Mouse (Mus musculus): Measurements from ENCODE around the gene Nudt13. TPM values are rescaled to one million over a fixed set of nuclear protein-coding genes. Genes with fewer than 3 reads are reported as not detected.
"Not testable (repeated sequence)": the region's sequence is repeated elsewhere in the genome, so short reads cannot be mapped to it uniquely, and the experiment has no call there.

Nudt13 gene
- total RNA-seq (2021): 10 to 100 TPM; 38.7 to 47.9 TPM
- long read RNA-seq, experiment 1, transcript Nudt13-201 (9 exons, 2,494 nt): major isoform, 12 of 21 reads
- long read RNA-seq, experiment 1, partial matches to known transcripts: 0 of 21 reads
- long read RNA-seq, experiment 1, other reads (novel, unspliced or antisense): 7 of 21 reads
- long read RNA-seq, experiment 2, partial matches to known transcripts: 1 of 5 reads
- long read RNA-seq, experiment 2, other reads (novel, unspliced or antisense): 1 of 5 reads

DNA sequence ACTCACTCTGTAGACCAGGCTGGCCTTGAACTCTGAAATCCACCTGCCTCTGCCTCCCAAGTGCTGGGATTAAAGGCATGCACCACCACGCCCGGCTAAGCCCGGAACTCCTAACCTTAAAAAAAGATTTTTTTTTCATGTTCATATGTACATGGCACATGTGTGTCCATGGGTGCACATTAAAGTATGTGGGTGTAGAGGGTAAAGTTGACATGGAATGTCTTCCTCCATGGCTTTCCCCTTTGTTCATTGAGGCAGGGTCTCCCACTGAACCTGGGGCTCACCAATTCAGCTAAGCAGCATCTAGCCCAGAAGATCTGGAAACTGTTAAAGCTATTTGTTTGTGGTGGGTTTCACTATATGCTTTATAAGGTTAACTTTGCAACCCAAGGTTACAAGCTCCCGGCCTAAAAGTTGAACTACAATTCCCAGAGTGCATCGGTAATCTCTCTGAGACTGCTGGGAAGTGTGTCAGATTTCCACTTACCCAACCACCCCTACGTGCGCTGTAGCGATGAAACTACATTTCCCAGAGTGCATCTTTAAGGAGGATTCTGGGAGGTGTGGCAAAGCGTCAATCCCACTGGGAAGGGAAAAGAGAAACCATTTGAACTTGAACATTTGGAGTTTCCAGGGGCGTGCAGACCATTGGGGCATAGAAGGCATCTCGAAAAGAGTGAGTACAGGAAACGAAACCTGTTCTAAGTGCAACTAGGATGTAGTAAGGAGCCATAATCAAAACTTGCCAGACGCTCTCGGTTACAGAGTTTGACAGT, at the start of gene Nudt13:
Nudt13 (plus strand) TSS at position 581 of the 776 bp plus-strand sequence.
- DNase-seq: peak; percentile 84 to 87

DNA sequence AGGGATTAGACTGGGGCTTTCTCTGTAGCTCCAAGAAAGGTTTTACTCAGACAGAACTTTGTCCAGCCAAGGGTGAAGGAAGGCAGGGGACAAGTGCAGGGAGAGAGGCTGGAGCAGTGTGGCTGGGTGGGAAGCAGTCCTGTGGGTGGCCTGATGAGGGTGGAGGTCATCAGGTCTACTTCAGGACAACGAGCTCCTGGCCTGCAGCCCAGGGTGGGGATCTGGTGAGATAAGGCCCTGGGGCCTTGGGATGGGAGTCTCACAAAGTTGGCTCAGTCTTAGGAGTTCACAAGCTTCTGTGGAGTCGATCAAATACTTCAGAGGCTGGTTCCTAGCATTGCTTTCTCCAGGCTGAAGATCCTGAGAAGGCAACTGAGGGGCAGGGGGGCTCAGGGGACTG, 49.2 kb upstream of the Nudt13 start:
- DNase-seq: peak; percentile 16 to 49

DNA sequence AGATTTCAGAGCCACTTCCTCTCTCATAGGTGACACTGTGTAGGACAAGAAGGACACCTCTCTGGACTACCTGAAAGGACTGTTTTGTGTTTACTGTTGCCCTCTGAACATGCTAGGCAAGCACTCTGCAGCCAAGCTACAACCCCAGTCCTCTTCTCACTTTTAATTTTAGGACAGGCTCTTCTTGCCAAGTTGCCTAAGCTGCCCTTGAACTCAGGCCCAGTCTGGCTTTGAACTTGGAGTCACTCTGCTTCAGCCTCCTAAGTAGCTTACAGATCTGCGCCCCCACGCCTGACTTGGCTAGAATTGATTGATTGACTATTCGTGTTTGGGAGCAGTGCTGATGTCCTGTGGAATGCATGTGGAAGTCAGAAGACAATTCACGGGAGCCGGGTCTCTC, 48.6 kb upstream of the Nudt13 start:
- peak in 1 of 2 experiments; percentile 33 for DNase-seq

DNA sequence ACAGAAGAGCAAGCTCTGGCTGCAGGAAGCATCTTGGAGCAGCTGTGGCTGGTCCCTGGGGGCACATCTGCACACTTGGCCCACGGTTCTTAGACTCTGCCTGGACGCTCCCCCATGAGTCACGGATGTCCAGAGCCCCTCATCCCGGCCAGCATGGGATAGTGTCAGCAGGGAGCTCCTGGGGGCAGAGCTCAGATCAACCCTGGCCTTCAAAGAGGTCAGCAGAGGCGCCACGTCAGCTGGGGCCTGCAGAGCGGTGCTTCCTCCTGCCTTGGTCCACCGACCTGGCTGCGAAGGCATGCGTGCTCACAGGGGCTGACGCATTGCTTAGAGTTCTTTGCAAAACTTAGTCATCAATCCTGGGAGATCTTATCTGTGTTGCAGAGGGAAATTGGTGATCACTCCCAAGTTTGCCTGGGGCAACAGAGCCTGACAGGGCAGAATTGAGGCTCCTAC, 47.7 kb upstream of the Nudt13 start:
- DNase-seq: peak; percentile 76 to 83

DNA sequence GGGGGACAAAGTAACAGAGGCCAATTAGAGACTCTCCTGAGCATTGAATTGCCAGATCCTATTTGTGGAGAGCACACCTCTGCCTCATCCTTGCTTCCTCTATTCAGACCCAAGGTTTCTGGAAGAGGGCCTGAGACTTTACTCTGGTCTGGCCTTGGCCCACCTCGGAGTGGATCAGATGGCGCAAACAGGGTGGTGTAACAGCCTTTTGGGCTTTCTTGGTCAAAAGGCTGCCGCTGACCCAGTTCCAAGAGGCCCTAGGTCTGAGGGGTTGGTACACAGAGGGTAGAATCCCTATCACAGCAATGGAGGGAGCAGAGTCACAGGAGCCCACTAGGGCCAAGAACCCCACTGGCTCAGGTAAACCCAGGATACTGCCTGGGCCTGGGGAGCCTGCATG, 46.5 kb upstream of the Nudt13 start:
- peak; percentile 36 to 69 for DNase-seq

DNA sequence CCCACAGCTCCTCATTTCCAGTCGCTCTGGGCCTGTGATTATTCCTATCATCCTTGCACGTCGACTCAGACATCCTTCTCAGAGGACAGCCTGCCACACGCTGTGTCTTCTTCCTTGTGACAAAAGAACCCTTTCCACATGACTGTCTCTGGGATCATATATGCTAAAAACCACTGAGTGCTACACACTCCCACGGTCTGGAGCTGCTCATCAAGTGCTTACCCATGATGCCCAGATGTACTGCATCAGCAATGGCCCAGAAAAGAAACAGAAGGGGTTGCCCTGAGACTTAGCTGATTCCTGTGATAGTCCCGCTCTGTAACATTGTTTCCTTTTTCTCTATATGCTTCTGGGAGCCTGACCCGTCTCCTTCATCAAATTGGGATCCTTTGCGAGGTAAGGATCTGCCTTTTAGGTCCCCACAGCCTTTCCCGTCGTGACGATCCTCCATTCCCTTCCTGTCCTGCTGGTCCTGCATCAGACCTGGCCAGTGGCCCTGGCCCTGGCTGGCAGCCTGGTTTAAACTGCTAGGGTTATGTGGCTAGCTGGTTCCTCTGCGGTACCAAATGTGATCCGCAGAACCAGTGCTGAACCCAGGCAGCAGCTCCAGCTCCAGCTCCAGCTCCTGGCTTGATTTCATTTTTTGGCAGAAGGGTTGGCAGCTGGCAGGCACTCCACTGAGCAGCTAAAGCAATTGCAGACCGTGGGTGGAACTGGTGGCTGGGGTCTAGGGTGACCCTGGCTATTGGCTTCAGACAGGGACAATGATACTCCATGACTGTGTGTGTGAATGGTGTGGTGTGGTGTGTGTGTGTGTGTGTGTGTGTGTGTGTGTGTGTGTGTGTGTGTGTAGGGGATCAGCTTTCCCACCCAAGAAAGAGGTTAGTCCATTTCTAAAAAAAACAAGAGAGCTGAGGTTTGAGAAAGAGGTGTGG, 44.0 kb upstream of the Nudt13 start:
- DNase-seq: peak; percentile 7 to 31

DNA sequence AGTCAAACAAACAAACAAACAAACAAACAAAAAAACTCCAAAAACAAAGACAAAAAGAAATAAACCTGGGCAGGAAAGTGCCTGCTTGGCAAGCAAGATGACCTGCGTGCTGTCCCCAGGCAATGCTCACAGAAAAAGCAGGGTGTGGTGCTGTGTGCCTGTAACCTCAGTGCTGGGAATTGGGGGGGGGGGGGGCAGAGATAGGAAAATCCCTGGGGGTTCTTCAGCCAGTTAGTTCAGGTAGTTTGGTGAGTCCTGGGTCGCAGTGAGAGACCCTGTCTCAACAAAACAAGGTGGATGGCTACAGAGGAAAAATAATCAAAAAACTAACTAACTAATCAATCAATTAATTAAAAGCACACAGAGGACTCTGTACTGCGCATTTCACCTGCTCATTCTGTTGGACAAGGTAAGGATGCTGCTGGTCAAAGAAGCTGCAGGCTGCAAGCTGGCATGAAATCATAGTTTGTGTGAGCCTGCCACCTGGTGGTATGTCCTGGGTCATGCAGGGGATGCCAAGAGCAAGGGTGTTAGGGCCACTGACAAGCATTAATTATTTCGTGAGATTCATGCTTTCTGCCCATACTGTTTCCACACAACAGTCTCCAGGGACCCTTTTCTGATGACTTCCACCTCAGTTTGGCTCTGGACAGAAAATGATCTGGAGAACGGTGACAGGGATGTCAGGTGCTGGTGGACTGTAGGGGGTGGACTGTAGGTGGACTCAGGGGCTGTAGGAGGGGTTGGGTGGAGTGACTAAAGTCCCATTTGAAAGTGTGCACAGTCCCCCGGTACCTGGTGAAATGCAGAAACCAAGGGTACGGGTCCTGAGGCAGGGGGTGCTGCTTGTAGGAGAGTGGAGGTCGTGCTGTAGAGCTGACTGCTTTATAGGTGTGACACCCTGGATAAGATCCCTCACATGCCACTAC, 36.0 kb upstream of the Nudt13 start:
- DNase-seq: peak; percentile 84

DNA sequence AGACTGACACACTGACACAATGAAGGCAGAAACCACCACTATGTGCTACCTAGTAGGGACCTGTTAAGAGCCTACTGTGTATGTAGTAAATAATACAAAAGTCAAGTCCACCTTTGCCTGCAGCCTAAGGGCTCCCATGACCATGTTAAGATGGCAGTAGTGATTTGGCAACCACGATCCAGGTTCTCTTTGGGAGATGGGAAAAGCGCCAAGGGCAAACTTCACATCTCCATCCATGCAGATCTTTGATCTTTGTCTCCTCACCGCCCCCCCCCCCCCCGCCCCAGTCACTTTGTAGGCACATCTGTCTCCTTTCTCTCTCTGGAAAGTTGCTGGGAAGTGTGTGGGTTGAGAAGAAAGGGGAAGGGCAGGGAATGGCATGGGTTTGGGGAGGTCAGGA, 32.2 kb upstream of the Nudt13 start:
- no peak for DNase-seq

DNA sequence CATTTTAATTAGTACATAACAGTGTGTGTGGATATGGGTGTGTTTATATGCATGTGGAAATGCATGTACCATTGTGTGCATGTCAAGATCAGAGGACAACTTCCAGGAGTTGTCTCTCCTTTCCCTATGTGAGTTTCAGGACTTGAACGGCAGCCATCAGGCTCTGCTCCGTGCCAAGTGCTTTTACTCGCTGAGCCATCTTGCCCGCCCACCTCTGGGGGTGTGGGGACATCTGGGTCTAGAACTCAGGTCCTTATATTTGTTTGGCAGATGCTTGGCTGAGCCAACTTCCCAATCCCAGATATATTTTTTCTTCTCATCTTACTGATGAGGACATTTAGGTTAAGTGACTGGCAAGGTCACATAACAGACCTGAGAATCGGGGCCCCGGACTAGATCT, 26.1 kb upstream of the Nudt13 start:
- DNase-seq: no peak

DNA sequence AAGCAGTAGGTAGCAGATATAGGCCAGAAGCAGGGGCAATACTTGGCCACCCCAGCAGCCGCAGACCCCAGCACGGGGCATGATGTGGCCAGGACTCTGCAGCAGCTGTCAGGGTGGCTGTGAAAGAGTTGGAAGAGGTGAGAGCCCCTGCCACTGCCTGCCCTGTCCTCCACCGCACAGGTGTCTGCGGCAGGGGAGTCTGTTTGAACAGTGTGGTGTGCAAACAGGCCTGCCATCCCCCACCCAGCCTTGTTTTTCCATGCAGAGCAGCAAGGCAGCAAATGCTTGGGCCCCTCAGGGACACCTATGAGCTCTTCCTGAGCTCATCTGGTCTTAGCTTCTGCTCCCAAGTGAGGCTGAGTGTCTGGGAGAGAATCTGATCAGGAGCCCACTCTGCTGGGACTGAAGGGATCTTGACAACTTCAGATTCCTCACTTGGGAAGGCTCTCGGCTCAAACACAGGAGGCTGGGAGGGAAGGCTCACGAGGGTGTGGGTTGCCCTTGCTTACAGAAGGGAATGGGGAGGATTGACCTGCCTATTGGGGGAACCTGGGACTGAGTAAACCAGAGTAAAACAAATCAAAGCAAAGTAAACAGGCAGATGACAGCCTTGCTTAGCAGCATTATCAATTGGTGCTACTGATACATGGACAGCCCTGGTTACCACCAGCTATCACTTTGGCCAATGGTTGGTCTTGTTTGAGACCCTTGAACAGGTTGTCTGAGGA, 25.3 kb upstream of the Nudt13 start, which contains the start of gene Kcnk16:
Kcnk16 (minus strand) TSS at position 118 of the 728 bp plus-strand sequence.
- DNase-seq: no peak

DNA sequence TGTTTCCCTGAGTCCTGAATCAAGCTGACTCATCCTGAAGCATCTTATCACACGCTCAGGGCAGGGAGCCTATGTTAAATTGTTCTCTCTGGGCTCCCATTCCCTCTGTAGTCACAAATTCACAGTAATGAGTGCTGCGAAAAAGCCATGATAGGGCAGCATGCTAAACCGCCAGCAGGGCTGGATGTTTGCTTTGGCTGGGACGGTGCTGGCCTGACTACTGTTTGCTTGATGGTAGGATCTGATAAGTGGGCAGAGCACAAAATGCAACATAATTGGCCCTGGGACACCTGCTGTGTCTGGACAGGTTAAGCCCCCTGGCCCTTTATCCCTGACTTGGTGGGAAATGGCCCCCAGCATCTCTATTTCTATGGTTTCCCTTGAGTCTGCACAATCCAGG, 3.1 kb upstream of the Nudt13 start:
- no peak for DNase-seq

DNA sequence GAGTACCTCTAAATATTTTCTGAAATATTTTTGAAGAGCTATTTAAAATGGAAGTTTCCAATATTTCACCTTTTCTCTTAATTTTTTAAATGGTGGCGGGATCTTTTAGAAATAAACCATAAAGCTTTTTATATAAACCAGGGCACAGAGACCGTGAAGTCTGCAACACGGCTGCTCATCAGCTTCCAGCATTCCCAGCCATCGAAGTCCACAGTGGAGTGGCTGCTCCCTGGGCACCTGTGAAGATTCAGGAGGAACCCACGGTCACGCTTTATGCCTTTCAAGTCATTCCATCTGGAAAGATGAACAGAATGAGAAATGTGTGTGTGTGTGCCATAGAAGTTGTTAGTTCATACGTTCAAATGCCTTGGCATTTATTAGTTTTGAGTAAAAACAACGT, 450 bp downstream of the Nudt13 start:
- peak in 1 of 2 experiments; percentile 26 for DNase-seq

DNA sequence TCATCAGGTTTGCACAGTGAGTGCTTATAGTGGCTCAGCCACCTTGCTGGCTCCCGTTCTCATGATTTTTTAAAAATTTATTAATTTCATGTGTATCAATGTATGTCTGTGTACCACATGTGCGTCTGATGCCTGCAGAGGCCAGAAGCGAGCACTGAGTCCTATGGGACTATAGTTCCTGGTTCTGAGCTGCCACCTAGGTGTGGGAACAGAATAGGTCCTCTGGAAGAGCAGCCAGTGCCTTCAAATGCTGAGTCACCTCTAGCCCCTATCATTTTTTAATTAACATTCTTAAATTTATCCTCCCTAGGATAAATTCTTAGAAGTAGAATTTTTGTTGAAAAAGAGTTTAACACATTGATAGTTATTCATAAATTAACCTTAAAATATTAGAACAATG, 3.1 kb downstream of the Nudt13 start:
- no peak for DNase-seq

DNA sequence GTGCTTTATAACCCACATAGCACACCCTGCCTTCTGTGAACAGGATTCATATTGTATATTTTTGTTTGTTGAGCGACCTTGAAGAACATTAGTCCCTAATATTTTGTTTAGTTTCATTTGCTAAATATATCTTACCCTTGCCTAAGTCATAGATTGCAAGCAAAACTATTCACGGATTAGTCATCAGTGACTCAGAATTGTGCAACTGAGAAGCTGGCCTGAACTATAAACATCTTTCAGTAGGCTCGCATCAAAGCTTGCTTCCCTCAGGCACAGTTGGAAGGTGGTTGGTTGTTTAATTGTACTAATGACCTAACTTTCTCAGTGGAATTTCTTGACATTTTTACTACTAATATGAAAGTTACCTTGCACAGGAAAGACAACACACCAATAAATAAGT, 3.6 kb downstream of the Nudt13 start:
- DNase-seq: peak; percentile 14 to 53

DNA sequence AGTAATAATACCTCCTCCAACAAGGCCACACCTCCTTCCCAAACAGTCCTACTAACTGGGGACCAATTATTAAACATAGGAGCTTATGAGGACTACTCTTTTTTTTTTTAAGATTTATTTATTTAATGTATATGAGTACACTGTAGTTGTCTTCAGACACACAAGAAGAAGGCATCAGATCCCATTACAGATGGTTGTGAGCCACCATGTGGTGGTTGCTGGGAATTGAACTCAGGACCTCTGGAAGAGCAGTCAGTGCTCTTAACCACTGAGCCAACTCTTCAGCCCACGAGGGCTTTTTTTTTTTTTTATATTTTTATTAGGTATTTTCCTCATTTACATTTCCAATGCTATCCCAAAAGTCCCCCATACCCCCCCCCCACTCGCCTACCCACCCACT, 10.6 kb downstream of the Nudt13 start:
- DNase-seq: not testable (repeated sequence)

DNA sequence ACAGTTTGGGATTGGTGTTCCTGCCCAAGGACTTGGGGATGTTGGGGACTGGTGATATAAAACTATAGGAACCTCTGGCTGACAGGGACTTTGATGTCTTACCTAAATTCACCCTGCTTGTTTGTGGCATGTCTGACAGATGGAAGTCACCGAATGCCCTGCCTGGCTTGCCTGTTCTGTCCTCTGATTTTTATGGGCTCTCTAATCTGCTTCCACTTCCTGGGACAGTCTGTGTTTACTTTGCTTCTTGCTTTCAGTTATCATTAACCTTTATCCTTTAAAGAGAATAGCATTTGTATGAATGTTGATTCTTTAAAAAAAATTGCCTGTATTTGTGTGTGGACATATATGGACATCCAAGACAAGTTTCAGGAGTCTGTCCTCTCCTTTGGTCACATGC, 20.6 kb downstream of the Nudt13 start:
- no peak for DNase-seq

DNA sequence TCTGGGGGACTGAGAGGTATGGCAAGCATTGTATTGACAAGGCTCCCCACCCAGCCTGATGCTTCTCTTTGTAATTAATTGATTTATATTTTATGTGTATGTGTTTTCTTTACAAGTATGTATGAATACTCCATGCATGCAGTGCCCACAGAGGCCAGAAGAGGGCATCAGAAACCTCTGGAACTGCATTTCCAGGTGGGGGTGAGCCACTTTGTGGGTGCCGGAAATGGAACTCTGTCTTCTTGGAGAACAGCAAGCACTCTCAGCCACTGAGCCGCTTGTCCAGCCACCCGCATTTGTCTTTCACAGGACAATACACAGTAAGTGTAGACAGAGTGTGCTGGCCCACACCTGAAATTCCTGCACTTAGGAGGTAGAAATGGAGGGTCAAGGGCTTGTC, 24.9 kb downstream of the Nudt13 start:
- DNase-seq: peak; percentile 34 to 60

DNA sequence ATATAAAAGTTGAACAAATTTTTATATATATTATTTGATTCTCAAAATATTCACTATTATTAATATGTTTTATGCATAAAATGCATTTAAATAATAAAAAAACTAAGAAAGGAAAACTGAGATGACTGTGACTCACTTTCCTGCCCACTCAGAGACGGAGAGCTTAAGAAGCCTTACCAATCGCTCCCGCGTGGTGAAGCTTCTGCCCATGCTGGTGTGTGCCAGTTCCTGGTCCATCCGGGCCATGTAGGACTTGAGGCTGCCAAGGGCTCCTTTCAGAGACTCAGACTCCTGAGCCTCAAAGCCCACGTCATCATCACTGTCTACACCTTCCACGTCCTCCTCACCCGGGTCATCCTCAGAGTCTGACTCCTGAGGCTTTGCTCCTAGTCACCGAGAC, 29.7 kb downstream of the Nudt13 start:
- no peak for DNase-seq

DNA sequence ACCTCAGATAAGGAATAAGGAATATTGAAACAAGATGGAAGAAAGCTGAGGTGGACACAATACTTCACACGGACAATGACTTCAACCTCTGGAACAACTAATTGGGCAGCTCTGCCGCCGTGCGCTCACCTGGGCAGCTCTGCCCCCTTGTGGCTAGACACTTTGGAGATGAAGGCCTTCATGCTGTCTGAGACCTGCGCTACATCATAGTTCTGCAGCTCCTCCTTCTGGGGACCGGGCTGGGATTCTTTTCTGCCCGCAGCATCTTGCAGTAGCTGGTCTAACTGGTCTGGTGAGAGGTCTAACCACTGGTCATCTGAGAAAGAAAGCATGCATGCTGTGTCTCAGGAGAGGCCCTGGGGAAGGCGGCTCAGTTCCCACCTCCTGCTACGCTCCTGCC, 34.0 kb downstream of the Nudt13 start:
- peak; percentile 10 to 18 for DNase-seq

DNA sequence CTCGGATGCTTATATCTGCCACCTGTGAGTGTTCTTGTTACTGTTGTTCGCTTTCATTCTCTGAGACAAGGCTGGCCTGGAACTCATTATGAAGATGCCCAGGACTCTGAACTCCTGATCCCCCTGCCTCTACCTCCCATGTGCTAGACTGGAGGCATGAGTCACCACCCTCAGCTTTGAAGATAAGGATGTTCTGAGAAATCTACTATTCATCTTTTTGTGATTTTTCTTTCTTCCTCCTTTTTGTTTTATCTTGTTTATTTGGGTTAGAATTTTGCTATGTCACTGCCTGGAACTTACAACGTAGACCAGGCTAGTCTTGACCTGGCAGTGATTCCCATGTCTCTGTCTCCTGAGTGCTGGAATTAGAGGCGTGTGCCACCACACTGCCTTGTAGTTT, 36.8 kb downstream of the Nudt13 start:
- no peak for DNase-seq

DNA sequence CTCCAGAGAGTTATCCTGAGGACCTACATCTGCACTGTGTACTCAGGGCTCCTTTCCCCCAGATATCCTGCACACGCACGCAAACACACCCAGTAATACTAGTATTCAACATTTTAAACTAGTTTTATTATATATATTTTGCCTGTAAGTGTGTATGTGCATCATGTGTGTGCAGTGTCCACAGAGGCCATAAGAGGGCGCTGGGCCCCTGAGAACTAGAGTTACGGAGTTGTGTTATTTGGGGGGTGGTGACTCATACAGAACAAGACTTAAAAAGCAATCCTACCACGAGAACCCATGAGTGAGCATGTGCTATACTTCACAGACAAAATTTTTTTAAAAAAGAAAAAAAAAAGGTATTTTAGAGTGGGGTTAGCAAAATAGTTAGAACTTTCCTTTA, 44.9 kb downstream of the Nudt13 start:
- DNase-seq: no peak

All from adrenal gland, postnatal 36 days (tissue).